Mouse (Mus musculus): ENCODE data around the gene Gm3739.
"Not testable (repeated sequence)": the region's sequence is repeated elsewhere in the genome, so short reads cannot be mapped to it uniquely, and the experiment has no call there.

- TF ChIP-seq CTCF, EP300 (IDR thresholded peaks at IDR 0.05; ENCODE audit: low read depth): not testable (repeated sequence)
Measured at GRCm38 (mm10) chr14:7315093-7315492, 244 bp upstream of the Gm3739 start.

Data from liver, embryonic 14.5 days (tissue).